Mouse (Mus musculus): ENCODE results near the gene Ank3. TPM values are rescaled to one million over a fixed set of nuclear protein-coding genes. Genes with fewer than 3 reads are reported as not detected.

The Ank3 gene
- polyA plus RNA-seq, 1 experiment from 2014 or later, result 48.9 TPM

DNA sequence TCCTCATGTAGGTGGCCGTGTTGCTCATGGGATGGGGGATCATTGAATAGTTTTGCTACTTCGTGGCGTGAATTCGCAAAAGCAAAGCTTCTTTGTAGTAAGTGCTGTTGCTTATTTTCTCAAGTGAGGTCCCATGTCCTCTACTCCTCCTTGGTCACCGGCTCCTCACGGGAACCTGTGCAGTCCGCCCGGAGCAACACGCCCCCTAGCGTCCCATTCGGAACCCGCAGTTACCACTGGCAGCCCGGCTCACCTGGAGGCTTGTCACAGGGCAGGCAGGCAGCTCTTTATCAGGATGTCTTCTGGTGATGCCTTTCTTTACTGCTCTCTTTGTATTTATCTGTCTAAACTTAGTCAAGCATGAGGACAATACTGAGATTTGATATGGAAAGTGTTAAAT lies 157.7 kb downstream of the Ank3 start:
- H3K4me3 ChIP-seq (ENCODE audit: low read depth, low read length), result no peak overlapping the region
- no peaks in the 10 kb centered on the region for H3K36me3 ChIP-seq (ENCODE audit: control insufficient read depth, insufficient read depth, low read length)
- H3K4me1 ChIP-seq (ENCODE audit: control insufficient read depth, insufficient read depth, low read length), result no peaks in the 10 kb centered on the region
- ATAC-seq (replicated peaks; ENCODE audit: insufficient number of reproducible peaks, low FRiP score, low TSS enrichment), result no peak
- H3K27me3 ChIP-seq (ENCODE audit: control insufficient read depth, insufficient read depth, low read length), result no peaks in the 10 kb centered on the region
- WGBS (ENCODE audit: insufficient replicate concordance), result 18% methylated on average over 13 of the region's 13 CpGs
- no peak overlapping the region for H3K4me2 ChIP-seq
- H3K9me3 ChIP-seq (replicated peaks; ENCODE audit: control insufficient read depth, low read length), result no peaks in the 10 kb centered on the region
- no peak overlapping the region for H3K9ac ChIP-seq (ENCODE audit: low read depth, low read length)
- no peak overlapping the region for H3K27ac ChIP-seq (ENCODE audit: low read depth, low read length)

DNA sequence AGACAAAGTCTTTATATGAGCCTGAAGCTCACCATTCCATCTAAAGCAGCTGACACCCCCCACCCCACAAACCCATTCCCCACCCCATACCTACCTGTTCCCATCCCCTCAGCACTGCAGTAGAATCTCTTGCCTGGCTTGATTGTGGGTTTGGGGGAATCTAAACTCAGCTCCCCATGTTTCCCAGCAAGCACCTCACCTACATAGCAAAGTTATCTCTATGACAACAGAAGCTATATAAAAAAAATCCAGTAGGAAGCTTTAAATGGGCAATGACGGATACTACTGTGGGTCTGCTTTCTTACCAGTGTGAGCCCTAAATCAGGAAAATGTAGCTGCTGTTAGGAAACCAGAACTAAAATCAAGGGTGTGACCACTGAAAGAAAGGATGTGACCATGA lies 161.7 kb downstream of the Ank3 start:
- 65% methylated on average over 1 of the region's 1 CpGs for WGBS (ENCODE audit: insufficient replicate concordance)
- no peak for ATAC-seq (replicated peaks; ENCODE audit: insufficient number of reproducible peaks, low FRiP score, low TSS enrichment)
- no peak overlapping the region for H3K4me2 ChIP-seq
- no peak overlapping the region for H3K27ac ChIP-seq (ENCODE audit: low read depth, low read length)
- no peaks in the 10 kb centered on the region for H3K36me3 ChIP-seq (ENCODE audit: control insufficient read depth, insufficient read depth, low read length)
- H3K4me1 ChIP-seq (ENCODE audit: control insufficient read depth, insufficient read depth, low read length), result no peaks in the 10 kb centered on the region
- no peak overlapping the region for H3K4me3 ChIP-seq (ENCODE audit: low read depth, low read length)
- H3K9ac ChIP-seq (ENCODE audit: low read depth, low read length), result no peak overlapping the region
- H3K9me3 ChIP-seq (replicated peaks; ENCODE audit: control insufficient read depth, low read length), result no peaks in the 10 kb centered on the region
- H3K27me3 ChIP-seq (ENCODE audit: control insufficient read depth, insufficient read depth, low read length), result no peaks in the 10 kb centered on the region

DNA sequence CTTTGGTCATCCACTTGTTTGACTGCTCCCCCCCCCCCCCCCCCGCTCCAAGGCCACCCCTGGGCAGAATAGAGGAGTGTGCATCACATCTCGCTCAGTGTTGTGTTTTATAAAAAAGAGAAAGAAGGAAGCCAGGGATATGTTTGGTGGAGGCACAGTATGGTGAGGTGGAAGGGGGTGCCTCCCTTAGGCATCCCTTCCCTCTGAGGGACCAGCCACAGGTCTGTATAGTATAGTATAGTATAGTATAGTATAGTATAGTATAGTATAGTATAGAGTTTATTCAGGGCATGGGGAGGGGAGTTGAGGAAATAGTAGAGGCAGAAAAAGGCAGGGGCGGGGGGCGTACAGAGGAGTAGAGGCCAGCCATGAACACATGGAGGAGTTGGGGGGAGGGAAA lies 164.4 kb downstream of the Ank3 start:
- Histone ChIP-seq H3K4me1 (ENCODE audit: control insufficient read depth, insufficient read depth, low read length) (no peaks in the 10 kb centered on the region), H3K4me2 (no peak overlapping the region), H3K9me3 (replicated peaks; ENCODE audit: control insufficient read depth, low read length) (no peaks in the 10 kb centered on the region), H3K27ac (ENCODE audit: low read depth, low read length) (no peak overlapping the region), H3K9ac (ENCODE audit: low read depth, low read length) (no peak overlapping the region), H3K27me3 (ENCODE audit: control insufficient read depth, insufficient read depth, low read length) (no peaks in the 10 kb centered on the region), H3K4me3 (ENCODE audit: low read depth, low read length) (no peak overlapping the region), H3K36me3 (ENCODE audit: control insufficient read depth, insufficient read depth, low read length) (no peaks in the 10 kb centered on the region)
- ATAC-seq (replicated peaks; ENCODE audit: insufficient number of reproducible peaks, low FRiP score, low TSS enrichment), result no peak
- WGBS (ENCODE audit: insufficient replicate concordance), result 90% methylated on average over 3 of the region's 4 CpGs

DNA sequence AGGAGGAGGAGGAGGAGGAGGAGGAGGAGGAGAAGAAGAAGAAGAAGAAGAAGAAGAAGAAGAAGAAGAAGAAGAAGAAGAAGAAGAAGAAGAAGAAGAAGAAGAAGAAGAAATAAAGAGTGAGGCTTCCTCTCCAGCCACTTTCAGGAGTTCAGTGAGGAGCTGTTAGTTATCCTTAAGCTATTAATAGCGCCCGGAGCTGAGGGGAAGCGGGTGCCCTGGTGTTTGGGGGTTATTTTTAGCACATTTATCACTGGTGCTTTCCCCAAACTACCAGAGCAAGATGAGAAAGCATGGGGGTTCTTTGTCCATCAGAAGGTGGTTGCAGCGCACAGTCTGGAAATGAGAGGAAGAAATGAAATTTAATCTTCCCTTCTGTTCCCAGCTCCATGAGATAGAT lies 166.5 kb downstream of the Ank3 start:
- no peak overlapping the region for H3K4me3 ChIP-seq (ENCODE audit: low read depth, low read length)
- no peak for ATAC-seq (replicated peaks; ENCODE audit: insufficient number of reproducible peaks, low FRiP score, low TSS enrichment)
- peak overlapping the region; percentile 52 for H3K4me2 ChIP-seq
- no peaks in the 10 kb centered on the region for H3K27me3 ChIP-seq (ENCODE audit: control insufficient read depth, insufficient read depth, low read length)
- WGBS (ENCODE audit: insufficient replicate concordance), result 27% methylated on average over 4 of the region's 4 CpGs
- no peaks in the 10 kb centered on the region for H3K4me1 ChIP-seq (ENCODE audit: control insufficient read depth, insufficient read depth, low read length)
- H3K9me3 ChIP-seq (replicated peaks; ENCODE audit: control insufficient read depth, low read length), result no peaks in the 10 kb centered on the region
- peak overlapping the region; percentile 70 for H3K27ac ChIP-seq (ENCODE audit: low read depth, low read length)
- H3K9ac ChIP-seq (ENCODE audit: low read depth, low read length), result no peak overlapping the region
- H3K36me3 ChIP-seq (ENCODE audit: control insufficient read depth, insufficient read depth, low read length), result no peaks in the 10 kb centered on the region

DNA sequence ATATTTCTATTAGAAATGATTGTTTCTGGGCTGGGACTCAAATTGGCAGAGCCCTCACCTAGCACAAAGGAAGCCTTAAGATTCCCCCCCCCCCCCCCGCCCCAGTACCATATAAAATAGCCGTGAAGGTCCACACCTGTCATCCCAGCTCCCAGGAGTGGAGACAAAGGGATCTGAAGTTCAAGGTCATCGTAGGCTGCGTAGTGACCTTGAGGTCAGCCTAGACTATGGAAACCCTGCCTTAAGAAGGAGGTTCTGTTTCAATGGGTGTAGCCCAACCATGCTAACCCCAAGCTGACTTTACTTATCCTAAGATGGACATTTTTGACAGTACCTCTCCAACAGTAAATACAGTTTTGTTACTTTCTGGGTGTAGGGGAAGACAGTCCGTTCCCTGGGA lies 170.4 kb downstream of the Ank3 start:
- 79% methylated on average over 5 of the region's 5 CpGs for WGBS (ENCODE audit: insufficient replicate concordance)
- H3K4me2 ChIP-seq, result no peak overlapping the region
- no peak overlapping the region for H3K9ac ChIP-seq (ENCODE audit: low read depth, low read length)
- 0 out of 2 replicates have a peak overlapping the region, but pooled peaks have one; percentile 32 for H3K27ac ChIP-seq (ENCODE audit: low read depth, low read length)
- peaks cover 26% of the 10 kb centered on the region for H3K4me1 ChIP-seq (ENCODE audit: control insufficient read depth, insufficient read depth, low read length)
- no peaks in the 10 kb centered on the region for H3K9me3 ChIP-seq (replicated peaks; ENCODE audit: control insufficient read depth, low read length)
- no peaks in the 10 kb centered on the region for H3K27me3 ChIP-seq (ENCODE audit: control insufficient read depth, insufficient read depth, low read length)
- H3K36me3 ChIP-seq (ENCODE audit: control insufficient read depth, insufficient read depth, low read length), result no peaks in the 10 kb centered on the region
- H3K4me3 ChIP-seq (ENCODE audit: low read depth, low read length), result no peak overlapping the region
- no peak for ATAC-seq (replicated peaks; ENCODE audit: insufficient number of reproducible peaks, low FRiP score, low TSS enrichment)

DNA sequence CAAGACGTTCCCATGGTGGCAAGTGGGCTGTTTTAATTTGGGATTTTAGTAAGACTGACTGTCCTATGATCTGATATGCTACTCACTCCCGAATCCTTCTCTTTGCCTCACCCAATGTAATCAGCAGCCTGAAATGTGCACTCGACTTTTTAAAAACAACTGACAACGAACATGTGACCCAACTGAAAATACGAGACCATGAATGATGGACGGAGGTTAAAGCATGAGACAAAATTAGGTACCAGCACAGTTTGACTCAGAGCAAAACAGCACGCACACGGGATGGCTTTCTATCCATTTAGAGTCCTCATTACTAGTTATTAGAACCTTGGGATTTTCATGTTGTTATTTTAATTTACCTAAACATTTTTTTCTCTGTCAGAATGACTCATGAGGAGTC lies 171.2 kb downstream of the Ank3 start:
- Histone ChIP-seq H3K9me3 (replicated peaks; ENCODE audit: control insufficient read depth, low read length) (no peaks in the 10 kb centered on the region), H3K36me3 (ENCODE audit: control insufficient read depth, insufficient read depth, low read length) (no peaks in the 10 kb centered on the region), H3K4me2 (no peak overlapping the region), H3K4me3 (ENCODE audit: low read depth, low read length) (no peak overlapping the region), H3K9ac (ENCODE audit: low read depth, low read length) (no peak overlapping the region), H3K27ac (ENCODE audit: low read depth, low read length) (peak overlapping the region; percentile 32; the same call in 1 of the 2 replicates), H3K4me1 (ENCODE audit: control insufficient read depth, insufficient read depth, low read length) (peaks cover 31% of the 10 kb centered on the region), H3K27me3 (ENCODE audit: control insufficient read depth, insufficient read depth, low read length) (no peaks in the 10 kb centered on the region)
- ATAC-seq (replicated peaks; ENCODE audit: insufficient number of reproducible peaks, low FRiP score, low TSS enrichment), result no peak
- WGBS (ENCODE audit: insufficient replicate concordance), result 58% methylated on average over 8 of the region's 8 CpGs

DNA sequence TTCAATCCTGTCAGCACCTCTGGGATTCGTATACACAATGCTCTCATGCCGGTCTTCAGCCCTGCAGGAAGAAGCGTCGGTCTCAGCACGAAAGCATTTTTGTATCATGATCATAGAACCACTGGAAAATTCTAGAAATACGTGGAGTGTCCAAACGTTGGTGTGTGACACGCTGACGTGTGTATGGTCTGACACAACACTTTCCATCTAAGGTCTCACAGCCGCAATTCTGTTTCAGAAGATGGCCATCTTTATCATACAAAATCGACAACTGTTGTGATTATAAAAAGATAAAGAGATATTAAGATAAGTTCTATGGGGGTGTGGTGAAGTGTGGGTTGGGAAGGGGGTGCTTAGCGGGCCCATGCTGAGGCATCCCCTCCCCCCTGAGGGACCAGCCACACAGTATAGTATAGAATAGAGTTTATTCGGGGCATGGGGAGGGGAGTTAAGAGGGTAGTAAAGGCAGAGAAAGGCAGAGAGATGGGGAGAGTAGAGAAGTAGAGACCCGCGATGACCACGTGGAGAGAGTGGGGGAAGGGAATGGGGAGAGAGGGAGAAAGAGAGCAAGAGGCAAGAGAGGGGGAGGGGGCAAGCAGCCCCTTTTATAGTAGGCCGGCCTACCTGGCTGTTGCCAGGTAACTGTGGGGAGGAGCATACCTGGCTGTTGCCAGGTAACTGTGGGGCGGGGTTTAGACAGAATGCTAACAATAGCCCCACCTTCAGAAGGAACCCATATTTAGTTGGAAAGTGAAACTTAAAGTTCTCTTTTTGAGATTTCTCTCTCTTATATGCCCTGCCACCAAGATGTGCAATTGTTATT lies 172.1 kb downstream of the Ank3 start:
- whole genome bisulfite sequencing (ENCODE audit: insufficient replicate concordance), result 27% methylated on average over 18 of the region's 18 CpGs
- H3K4me1 ChIP-seq (ENCODE audit: control insufficient read depth, insufficient read depth, low read length), result peaks cover 31% of the 10 kb centered on the region
- H3K4me2 ChIP-seq, result peak overlapping the region; percentile 68
- ATAC-seq (replicated peaks; ENCODE audit: insufficient number of reproducible peaks, low FRiP score, low TSS enrichment), result no peak
- no peaks in the 10 kb centered on the region for H3K36me3 ChIP-seq (ENCODE audit: control insufficient read depth, insufficient read depth, low read length)
- H3K27ac ChIP-seq (ENCODE audit: low read depth, low read length), result 0 out of 2 replicates have a peak overlapping the region, but pooled peaks have one; percentile 22
- H3K27me3 ChIP-seq (ENCODE audit: control insufficient read depth, insufficient read depth, low read length), result no peaks in the 10 kb centered on the region
- H3K9ac ChIP-seq (ENCODE audit: low read depth, low read length), result peak overlapping the region; percentile 60
- H3K9me3 ChIP-seq (replicated peaks; ENCODE audit: control insufficient read depth, low read length), result no peaks in the 10 kb centered on the region
- H3K4me3 ChIP-seq (ENCODE audit: low read depth, low read length), result peak overlapping the region; percentile 26

DNA sequence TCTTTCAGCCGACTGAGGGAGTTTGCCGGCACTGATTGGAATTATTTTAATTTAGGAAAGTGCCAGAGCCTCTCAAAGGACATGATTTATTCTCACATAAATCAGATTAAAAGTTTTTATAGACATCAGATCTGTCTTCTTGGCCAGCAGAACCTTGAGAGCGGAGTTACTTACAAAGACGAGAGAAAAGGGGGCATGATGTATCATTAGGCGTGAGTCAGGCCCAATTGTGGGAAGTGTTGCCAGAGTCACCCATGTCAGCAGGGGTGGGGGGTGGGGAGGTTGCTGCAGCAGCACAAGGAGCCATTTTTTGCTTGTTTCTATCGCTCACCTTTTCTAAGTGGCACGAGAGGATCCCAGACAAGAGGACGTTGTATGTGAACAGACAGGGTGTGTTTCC lies 172.8 kb downstream of the Ank3 start:
- Histone ChIP-seq H3K27ac (ENCODE audit: low read depth, low read length) (0 out of 2 replicates have a peak overlapping the region, but pooled peaks have one; percentile 22), H3K9ac (ENCODE audit: low read depth, low read length) (peak overlapping the region; percentile 60), H3K4me2 (peak overlapping the region; percentile 68), H3K4me3 (ENCODE audit: low read depth, low read length) (peak overlapping the region; percentile 26), H3K4me1 (ENCODE audit: control insufficient read depth, insufficient read depth, low read length) (peaks cover 31% of the 10 kb centered on the region), H3K9me3 (replicated peaks; ENCODE audit: control insufficient read depth, low read length) (no peaks in the 10 kb centered on the region), H3K27me3 (ENCODE audit: control insufficient read depth, insufficient read depth, low read length) (no peaks in the 10 kb centered on the region), H3K36me3 (ENCODE audit: control insufficient read depth, insufficient read depth, low read length) (no peaks in the 10 kb centered on the region)
- no peak for ATAC-seq (replicated peaks; ENCODE audit: insufficient number of reproducible peaks, low FRiP score, low TSS enrichment)
- 4% methylated on average over 8 of the region's 8 CpGs for WGBS (ENCODE audit: insufficient replicate concordance)

DNA sequence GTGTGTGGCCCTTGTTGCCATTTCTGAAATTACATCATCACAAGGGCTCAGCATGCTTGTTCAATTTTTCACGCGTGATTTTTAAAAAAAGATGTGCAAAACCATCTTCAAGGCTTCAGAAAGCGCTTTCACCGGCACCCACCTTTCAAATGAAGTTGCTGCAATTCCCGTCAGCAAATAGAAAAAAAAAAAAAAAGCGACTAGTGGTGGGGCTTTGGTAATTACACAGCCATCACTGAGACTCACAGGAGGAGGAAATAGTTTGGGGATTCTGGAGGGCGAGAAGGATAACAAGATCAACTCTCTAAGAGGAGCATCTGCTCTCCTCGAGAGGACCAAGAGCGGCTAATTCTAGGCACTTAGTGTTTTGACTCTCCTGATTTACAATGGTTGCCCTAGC lies 173.4 kb downstream of the Ank3 start:
- 4% methylated on average over 9 of the region's 9 CpGs for WGBS (ENCODE audit: insufficient replicate concordance)
- peak overlapping the region; percentile 68 for H3K4me2 ChIP-seq
- peaks cover 34% of the 10 kb centered on the region for H3K4me1 ChIP-seq (ENCODE audit: control insufficient read depth, insufficient read depth, low read length)
- no peaks in the 10 kb centered on the region for H3K9me3 ChIP-seq (replicated peaks; ENCODE audit: control insufficient read depth, low read length)
- H3K4me3 ChIP-seq (ENCODE audit: low read depth, low read length), result peak overlapping the region; percentile 26
- peak overlapping the region; percentile 60 for H3K9ac ChIP-seq (ENCODE audit: low read depth, low read length)
- H3K36me3 ChIP-seq (ENCODE audit: control insufficient read depth, insufficient read depth, low read length), result no peaks in the 10 kb centered on the region
- no peak for ATAC-seq (replicated peaks; ENCODE audit: insufficient number of reproducible peaks, low FRiP score, low TSS enrichment)
- no peaks in the 10 kb centered on the region for H3K27me3 ChIP-seq (ENCODE audit: control insufficient read depth, insufficient read depth, low read length)
- H3K27ac ChIP-seq (ENCODE audit: low read depth, low read length), result peak overlapping the region; percentile 22; the same call in 1 of the 2 replicates
